Mouse (Mus musculus) olfactory bulb, adult 2 months (tissue): Measurements from ENCODE around the gene Ms4a4b.

ENCODE experiments used
- CTCF ChIP-seq: fragments of 200-500 bp; IDR thresholded peaks from 2 replicates; pipeline ENCODE4 v1.5.1; 2012; ENCODE audit warnings: low read depth, mild to moderate bottlenecking, low read length, moderate library complexity; ENCODE audit not compliant: insufficient read depth
- POLR2A ChIP-seq: fragments of 200-500 bp; IDR thresholded peaks from 2 replicates; pipeline ENCODE4 v1.6.1; 2012; ENCODE audit warnings: mild to moderate bottlenecking, low read depth, low read length, moderate library complexity; ENCODE audit not compliant: insufficient read depth

DNA sequence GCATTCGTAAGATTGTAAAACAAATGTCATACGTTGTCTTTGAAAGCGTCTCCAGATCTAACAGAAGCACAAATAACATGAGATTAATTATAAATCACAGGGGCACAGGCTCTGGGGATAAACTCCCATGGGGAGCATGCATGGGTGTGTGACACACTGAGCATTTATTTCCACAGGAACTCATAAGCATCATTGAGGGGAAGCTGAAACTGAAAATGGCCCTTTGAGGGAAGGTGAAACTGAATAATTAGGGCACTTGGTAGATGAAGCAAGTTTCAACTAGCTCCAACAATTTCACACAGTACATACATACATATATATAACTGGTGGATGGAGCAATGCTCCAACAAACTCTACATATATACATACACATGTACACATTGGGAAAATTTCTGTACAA lies 51.2 kb downstream of the Ms4a4b start:
- TF ChIP-seq CTCF (no peak), POLR2A (no peak)
